Mouse (Mus musculus) hindbrain, embryonic 16.5 days (tissue): ENCODE results near the gene Pde10a. TPM values are rescaled to one million over a fixed set of nuclear protein-coding genes. Genes with fewer than 3 reads are reported as not detected.

Source experiments
- ATAC-seq: fragments of 200-750 bp; cut with Nextera tagmentation; 2 replicates; pipeline ENCODE4 v1.8.0; 2017; ENCODE audit warnings: moderate TSS enrichment, moderate library complexity
- H3K27ac ChIP-seq: fragments of 300-500 bp; sonication (generic); 2 replicates; pipeline ENCODE4 v1.5.1; 2014; ENCODE audit warnings: low read depth, mild to moderate bottlenecking, control low read depth, low read length, moderate library complexity
- H3K27me3 ChIP-seq: fragments of 300-500 bp; sonication (generic); replicated peaks from 2 replicates; pipeline ENCODE4 v1.6.1; 2014; ENCODE audit warnings: low read length; ENCODE audit not compliant: control insufficient read depth, insufficient read depth
- H3K36me3 ChIP-seq: fragments of 300-500 bp; sonication (generic); 2 replicates; pipeline ENCODE4 v1.6.1; 2014; ENCODE audit warnings: mild to moderate bottlenecking, low read length, moderate library complexity, mixed read lengths; ENCODE audit not compliant: control insufficient read depth, insufficient read depth
- H3K4me1 ChIP-seq: fragments of 300-500 bp; sonication (generic); 2 replicates; pipeline ENCODE4 v1.6.1; 2014; ENCODE audit warnings: low read depth, low read length; ENCODE audit not compliant: control insufficient read depth, insufficient read depth
- H3K4me2 ChIP-seq: fragments of 300-500 bp; sonication (generic); 2 replicates; pipeline ENCODE4 v1.6.1; 2014; ENCODE audit warnings: mild to moderate bottlenecking, low read length, control low read depth, moderate library complexity
- H3K4me3 ChIP-seq: fragments of 300-500 bp; sonication (generic); 2 replicates; pipeline ENCODE4 v1.5.1; 2014; ENCODE audit warnings: mild to moderate bottlenecking, low read length, control low read depth, moderate library complexity
- H3K9ac ChIP-seq: fragments of 300-500 bp; sonication (generic); 2 replicates; pipeline ENCODE4 v1.6.1; 2014; ENCODE audit warnings: low read depth, mild to moderate bottlenecking, control low read depth, low read length, moderate library complexity
- H3K9me3 ChIP-seq: fragments of 300-500 bp; sonication (generic); 2 replicates; pipeline ENCODE4 v1.6.1; 2014; ENCODE audit warnings: mild to moderate bottlenecking, low read length, moderate library complexity; ENCODE audit not compliant: control insufficient read depth
- WGBS: fragments of 180-500 bp; shearing (Covaris S2); extraction: QIAGEN DNeasy Blood & Tissue Kit; methylation state at CpG from one replicate; pipeline ENCODE4 v1.1.7; 2014; 5-methylcytosine and 5-hydroxymethylcytosine counted together
- polyA plus RNA-seq: library from polyadenylated mRNA; unstranded; fragments of >200 nt; fragmentation: Nextera tagmentation; extraction: Ambion mirVana; gene quantifications from 2 replicates; pipeline ENCODE4 v1.2.1, GENCODE M21; 2015

The Pde10a gene
- polyA plus RNA-seq, 1 experiment from 2014 or later, result 11.3 TPM

GRCm38 (mm10) chr17:8836292-8836691 is 311.1 kb downstream of the Pde10a start:
- no peak overlapping the region for H3K27ac ChIP-seq
- peaks cover 7% of the 10 kb centered on the region for H3K4me1 ChIP-seq
- no peaks in the 10 kb centered on the region for H3K27me3 ChIP-seq
- no peaks in the 10 kb centered on the region for H3K36me3 ChIP-seq
- WGBS, result 91% methylated on average over 5 of the region's 5 CpGs
- ATAC-seq, result peak; percentile 22; the same call in 1 of the 2 replicates
- no peak overlapping the region for H3K4me2 ChIP-seq
- no peak overlapping the region for H3K4me3 ChIP-seq
- no peaks in the 10 kb centered on the region for H3K9me3 ChIP-seq
- H3K9ac ChIP-seq, result no peak overlapping the region

GRCm38 (mm10) chr17:8838252-8838651 is 313.1 kb downstream of the Pde10a start:
- H3K9ac ChIP-seq, result no peak overlapping the region
- H3K4me1 ChIP-seq, result peaks cover 24% of the 10 kb centered on the region
- H3K4me3 ChIP-seq, result no peak overlapping the region
- no peaks in the 10 kb centered on the region for H3K27me3 ChIP-seq
- ATAC-seq, result no peak
- no peaks in the 10 kb centered on the region for H3K36me3 ChIP-seq
- no peak overlapping the region for H3K27ac ChIP-seq
- no peaks in the 10 kb centered on the region for H3K9me3 ChIP-seq
- no peak overlapping the region for H3K4me2 ChIP-seq
- 48% methylated on average over 8 of the region's 8 CpGs for WGBS

GRCm38 (mm10) chr17:8839237-8840011 is 314.3 kb downstream of the Pde10a start:
- ATAC-seq, result no peak
- H3K9me3 ChIP-seq, result no peaks in the 10 kb centered on the region
- WGBS, result 62% methylated on average over 10 of the region's 10 CpGs
- H3K4me2 ChIP-seq, result no peak overlapping the region
- H3K9ac ChIP-seq, result no peak overlapping the region
- H3K27ac ChIP-seq, result no peak overlapping the region
- no peak overlapping the region for H3K4me3 ChIP-seq
- H3K4me1 ChIP-seq, result peaks cover 24% of the 10 kb centered on the region
- H3K36me3 ChIP-seq, result no peaks in the 10 kb centered on the region
- H3K27me3 ChIP-seq, result no peaks in the 10 kb centered on the region

GRCm38 (mm10) chr17:8841094-8841493 is 315.9 kb downstream of the Pde10a start:
- ATAC-seq, result no peak
- Histone ChIP-seq H3K4me2 (peak overlapping the region; percentile 26; the same call in 1 of the 2 replicates), H3K27ac (no peak overlapping the region), H3K9me3 (no peaks in the 10 kb centered on the region), H3K4me1 (peaks cover 24% of the 10 kb centered on the region), H3K4me3 (no peak overlapping the region), H3K27me3 (no peaks in the 10 kb centered on the region), H3K9ac (no peak overlapping the region), H3K36me3 (no peaks in the 10 kb centered on the region)
- WGBS, result 31% methylated on average over 8 of the region's 8 CpGs

GRCm38 (mm10) chr17:8841897-8842540 is 316.8 kb downstream of the Pde10a start:
- peaks cover 24% of the 10 kb centered on the region for H3K4me1 ChIP-seq
- 47% methylated on average over 8 of the region's 8 CpGs for WGBS
- H3K9ac ChIP-seq, result no peak overlapping the region
- no peaks in the 10 kb centered on the region for H3K9me3 ChIP-seq
- H3K27me3 ChIP-seq, result no peaks in the 10 kb centered on the region
- H3K36me3 ChIP-seq, result no peaks in the 10 kb centered on the region
- H3K4me2 ChIP-seq, result no peak overlapping the region
- H3K27ac ChIP-seq, result 0 out of 2 replicates have a peak overlapping the region, but pooled peaks have one; percentile 23
- no peak for ATAC-seq
- no peak overlapping the region for H3K4me3 ChIP-seq

GRCm38 (mm10) chr17:8842662-8843061 is 317.5 kb downstream of the Pde10a start:
- ATAC-seq, result peak; percentile 26; the same call in 1 of the 2 replicates
- Histone ChIP-seq H3K9ac (no peak overlapping the region), H3K9me3 (no peaks in the 10 kb centered on the region), H3K36me3 (no peaks in the 10 kb centered on the region), H3K4me2 (no peak overlapping the region), H3K4me3 (no peak overlapping the region), H3K4me1 (peaks cover 24% of the 10 kb centered on the region), H3K27ac (no peak overlapping the region), H3K27me3 (no peaks in the 10 kb centered on the region)
- WGBS, result 47% methylated on average over 4 of the region's 4 CpGs

- H3K9ac ChIP-seq, result no peak overlapping the region
- H3K4me2 ChIP-seq, result no peak overlapping the region
- ATAC-seq, result no peak
- H3K9me3 ChIP-seq, result no peaks in the 10 kb centered on the region
- no peaks in the 10 kb centered on the region for H3K36me3 ChIP-seq
- H3K27me3 ChIP-seq, result no peaks in the 10 kb centered on the region
- no peak overlapping the region for H3K27ac ChIP-seq
- H3K4me3 ChIP-seq, result no peak overlapping the region
- 71% methylated on average over 7 of the region's 7 CpGs for WGBS
- H3K4me1 ChIP-seq, result peaks cover 22% of the 10 kb centered on the region
These were observed 318.8 kb downstream of the Pde10a start for GRCm38 (mm10) chr17:8843941-8844340.

GRCm38 (mm10) chr17:8846506-8846905 is 321.3 kb downstream of the Pde10a start:
- ATAC-seq, result no peak
- Histone ChIP-seq H3K36me3 (no peaks in the 10 kb centered on the region), H3K4me2 (no peak overlapping the region), H3K9ac (no peak overlapping the region), H3K27ac (no peak overlapping the region), H3K9me3 (no peaks in the 10 kb centered on the region), H3K4me1 (peaks cover 15% of the 10 kb centered on the region), H3K27me3 (no peaks in the 10 kb centered on the region), H3K4me3 (no peak overlapping the region)
- WGBS, result 83% methylated on average over 6 of the region's 6 CpGs

GRCm38 (mm10) chr17:8847558-8847957 is 322.4 kb downstream of the Pde10a start:
- Histone ChIP-seq H3K9me3 (no peaks in the 10 kb centered on the region), H3K4me2 (no peak overlapping the region), H3K27me3 (no peaks in the 10 kb centered on the region), H3K9ac (no peak overlapping the region), H3K36me3 (no peaks in the 10 kb centered on the region), H3K4me3 (no peak overlapping the region), H3K4me1 (peaks cover 5% of the 10 kb centered on the region), H3K27ac (no peak overlapping the region)
- ATAC-seq, result 0 out of 2 replicates have a peak, but pooled peaks have one; percentile 40
- 51% methylated on average over 7 of the region's 7 CpGs for WGBS
